10 mouse cellular contexts compared by ENCODE assay signal in the genomic region with DNA sequence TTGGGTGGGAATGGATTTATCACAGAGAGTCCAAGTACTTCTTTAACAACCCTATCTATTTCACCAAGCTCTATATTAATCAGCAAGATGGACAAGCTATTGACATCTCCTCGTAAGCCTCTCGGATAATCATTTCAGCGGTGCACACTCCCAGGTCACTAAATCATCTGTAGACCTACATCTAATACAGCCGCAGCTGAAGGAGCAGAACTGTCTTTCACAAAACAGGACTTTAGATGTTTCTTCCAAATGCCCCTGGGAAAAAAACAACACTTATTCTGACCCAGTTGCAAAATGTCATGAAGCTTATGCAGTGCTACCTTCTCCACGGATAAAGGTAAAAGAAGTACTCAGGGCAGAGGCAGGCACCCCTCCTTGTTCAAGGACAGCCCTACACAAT.
"Had no signal": no experiment of that assay in that cellular context is flagged by ENCODE, and none has a peak within 500 bp of the region (broad histone marks: within the 10 kb centered on the region; RNA-seq: fewer than 3 reads in every experiment).

No protein-coding gene starts in this region.

- H3K27ac ChIP-seq: kidney, postnatal 0 days; midbrain, embryonic 12.5 days; neural tube, embryonic 13.5 days; stomach, postnatal 0 days had no signal

- H3K4me2 ChIP-seq: limb, embryonic 15.5 days; lung, embryonic 14.5 days; midbrain, embryonic 12.5 days; neural tube, embryonic 13.5 days had no signal

- H3K27me3 ChIP-seq: limb, embryonic 15.5 days; midbrain, embryonic 12.5 days; neural tube, embryonic 13.5 days had no signal

- ATAC-seq: intestine, embryonic 16.5 days; midbrain, embryonic 16.5 days had no signal

- H3K4me3 ChIP-seq: limb, embryonic 15.5 days; midbrain, embryonic 12.5 days; neural tube, embryonic 13.5 days had no signal

- H3K9ac ChIP-seq: limb, embryonic 15.5 days; lung, embryonic 14.5 days; midbrain, embryonic 12.5 days; neural tube, embryonic 13.5 days had no signal

- DNase-seq: lung, embryonic 14.5 days; right cerebral cortex, postnatal 25 days; thymus, postnatal 4 days had no signal

- H3K9me3 ChIP-seq: limb, embryonic 15.5 days; midbrain, embryonic 12.5 days; neural tube, embryonic 13.5 days had no signal
